Mouse (Mus musculus) left cerebral cortex, adult 11 months (tissue): ENCODE results near the gene Rpl3l.
"Not testable (repeated sequence)": the region's sequence is repeated elsewhere in the genome, so short reads cannot be mapped to it uniquely, and the experiment has no call there.

Experiments used
- DNase-seq: peaks from one replicate; pipeline ENCODE4 v3.0.0; 2022; ENCODE audit warnings: low spot score

The Rpl3l gene

GRCm38 (mm10) chr17:24719494-24720222, 8.0 kb upstream of the Rpl3l start:
- peak; percentile 98 for DNase-seq

DNA sequence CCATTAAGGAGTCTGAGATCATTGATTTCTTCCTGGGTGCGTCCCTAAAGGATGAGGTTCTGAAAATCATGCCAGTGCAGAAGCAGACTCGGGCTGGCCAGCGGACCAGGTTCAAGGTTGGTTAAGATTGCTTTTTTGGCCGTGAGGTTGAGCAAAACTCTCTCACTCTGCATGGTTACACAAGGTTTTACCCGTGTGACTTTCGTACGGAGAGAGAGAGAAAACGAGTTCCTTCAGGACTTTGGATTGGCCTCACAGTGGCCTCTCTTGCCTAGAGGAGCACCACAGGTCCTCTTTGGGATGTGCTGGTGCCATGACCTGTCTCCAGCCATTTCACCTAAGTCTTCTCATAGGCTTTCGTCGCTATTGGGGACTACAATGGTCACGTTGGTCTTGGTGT, 7.0 kb upstream of the Rpl3l start:
- DNase-seq: not testable (repeated sequence)

GRCm38 (mm10) chr17:24721383-24721955, 6.2 kb upstream of the Rpl3l start:
- not testable (repeated sequence) for DNase-seq

- no peak for DNase-seq
Measured at GRCm38 (mm10) chr17:24722220-24722924, 5.2 kb upstream of the Rpl3l start.

DNA sequence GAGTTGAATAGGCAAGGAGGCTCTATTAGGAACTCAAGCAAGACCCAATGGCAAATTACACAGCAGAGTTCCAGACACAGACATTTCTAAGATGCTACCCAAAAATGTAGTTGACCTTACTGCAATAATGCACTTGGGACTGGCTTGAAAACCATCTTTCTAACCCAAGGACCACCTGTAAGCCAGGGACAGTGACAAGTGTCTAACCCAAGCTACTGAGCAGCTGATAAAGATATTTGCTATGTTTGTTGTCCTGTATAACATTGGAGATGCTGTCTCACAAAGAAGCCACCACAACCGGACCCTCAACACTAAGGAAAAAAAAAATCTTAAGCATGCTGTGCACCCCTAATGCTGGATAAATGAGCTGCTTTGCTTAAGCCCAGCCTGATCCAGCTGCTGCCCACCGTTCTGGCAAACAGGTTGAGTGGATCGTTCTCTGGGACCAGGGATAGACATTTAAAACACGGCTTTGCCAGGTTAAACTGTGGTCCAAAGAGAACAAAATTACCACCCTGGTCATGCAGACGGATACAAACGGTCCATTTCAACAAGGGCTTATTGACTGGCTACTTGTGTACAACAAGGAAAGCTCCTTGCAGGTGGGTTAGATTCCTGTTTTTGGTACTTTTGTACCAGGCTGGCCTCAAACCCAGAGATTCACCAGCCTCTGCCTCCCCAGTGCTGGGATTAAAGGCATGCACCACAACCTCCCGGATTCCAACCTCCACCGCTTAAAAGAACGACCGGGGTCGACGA, 4.3 kb upstream of the Rpl3l start:
- no peak for DNase-seq

- DNase-seq: no peak
Measured at GRCm38 (mm10) chr17:24723881-24724180, 3.8 kb upstream of the Rpl3l start.

DNA sequence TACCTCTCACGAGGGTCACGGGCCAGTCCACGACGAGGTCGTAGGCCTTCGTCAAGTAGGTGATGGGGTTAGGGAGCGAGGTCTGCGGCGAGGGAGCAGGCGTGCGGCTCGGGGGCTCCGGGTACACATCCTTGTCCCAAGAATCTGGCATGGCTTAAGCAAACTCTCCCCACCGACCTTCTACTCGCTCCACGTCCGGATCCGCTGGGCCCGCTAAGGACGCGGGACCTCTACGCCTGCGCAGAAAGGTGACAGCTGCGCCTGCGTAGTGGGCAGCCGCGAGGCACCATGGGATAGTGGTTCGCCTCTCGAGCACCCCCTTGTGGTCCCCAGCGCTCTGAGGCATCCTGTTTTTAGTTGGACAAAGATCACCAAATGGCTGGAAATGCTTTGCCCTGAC, 3.4 kb upstream of the Rpl3l start, which contains the start of gene Ndufb10:
TSS of gene Ndufb10 (minus strand) at position 295 of the 400 bp plus-strand sequence.
- peak; percentile 92 for DNase-seq

GRCm38 (mm10) chr17:24725637-24726390, 1.8 kb upstream of the Rpl3l start:
- no peak for DNase-seq

GRCm38 (mm10) chr17:24728184-24728583, 564 bp downstream of the Rpl3l start:
- DNase-seq: no peak

DNA sequence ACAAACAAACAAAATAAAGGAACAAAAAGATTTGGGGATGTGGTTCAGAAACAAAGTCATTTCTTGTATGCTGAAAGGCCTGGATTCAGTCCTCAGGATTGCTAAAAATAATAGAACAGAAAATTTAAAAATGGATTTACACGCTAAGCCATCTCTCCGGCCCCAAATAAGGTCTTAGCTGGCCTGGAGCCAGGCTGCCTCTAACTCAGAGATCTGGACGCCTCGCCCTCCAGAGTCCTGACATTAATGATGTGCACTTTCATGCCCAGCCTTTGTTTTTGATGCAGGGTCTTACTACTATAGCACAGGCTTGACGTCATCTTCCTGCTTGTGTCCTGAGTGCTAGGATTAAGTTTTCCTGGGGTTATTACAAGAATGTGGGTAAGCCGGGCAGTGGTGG, 1.4 kb downstream of the Rpl3l start:
- DNase-seq: no peak

DNA sequence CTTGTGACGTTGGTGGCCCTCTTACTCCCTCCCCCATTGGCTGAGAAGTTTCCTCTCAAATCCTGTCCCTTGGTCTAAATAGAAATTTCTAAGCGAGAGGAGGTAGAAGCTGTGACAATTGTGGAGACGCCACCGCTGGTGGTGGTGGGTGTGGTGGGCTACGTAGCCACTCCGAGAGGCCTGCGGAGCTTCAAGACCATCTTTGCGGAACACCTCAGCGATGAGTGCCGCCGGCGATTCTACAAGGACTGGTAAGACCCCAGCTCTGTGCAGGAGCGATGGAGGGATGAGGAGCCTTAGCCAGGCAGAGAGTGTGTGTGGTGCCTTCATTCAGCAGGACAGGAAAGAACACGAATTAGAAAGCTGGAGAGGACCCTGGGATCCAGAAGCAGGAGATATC, 3.2 kb downstream of the Rpl3l start:
- no peak for DNase-seq

GRCm38 (mm10) chr17:24732233-24732935, 4.8 kb downstream of the Rpl3l start:
- DNase-seq: no peak

- no peak for DNase-seq
Measured at GRCm38 (mm10) chr17:24733434-24734050, 5.9 kb downstream of the Rpl3l start.

- no peak for DNase-seq
Measured at GRCm38 (mm10) chr17:24734513-24734912, 6.9 kb downstream of the Rpl3l start.

DNA sequence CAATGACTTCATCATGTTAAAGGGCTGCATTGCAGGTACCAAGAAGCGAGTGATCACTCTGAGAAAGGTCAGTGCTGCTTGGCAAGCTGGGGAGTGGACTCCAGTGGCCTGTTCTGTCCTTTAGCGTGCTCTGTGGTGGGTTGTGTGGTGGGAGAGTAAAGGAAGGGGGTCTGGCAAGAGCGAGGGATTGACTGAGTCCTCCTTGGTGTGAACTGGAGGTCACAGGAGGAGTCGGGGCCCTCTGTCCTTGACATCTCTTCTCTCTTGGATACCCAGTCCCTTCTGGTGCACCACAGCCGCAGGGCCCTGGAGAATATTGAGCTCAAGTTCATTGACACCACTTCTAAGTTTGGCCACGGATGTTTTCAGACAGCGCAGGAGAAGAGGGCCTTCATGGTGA, 7.8 kb downstream of the Rpl3l start:
- DNase-seq: no peak

GRCm38 (mm10) chr17:24736330-24737051, 8.9 kb downstream of the Rpl3l start, which contains the start of gene Msrb1:
Gene Msrb1 (plus strand): TSS chr17:24736642.
- DNase-seq: peak; percentile 94

DNA sequence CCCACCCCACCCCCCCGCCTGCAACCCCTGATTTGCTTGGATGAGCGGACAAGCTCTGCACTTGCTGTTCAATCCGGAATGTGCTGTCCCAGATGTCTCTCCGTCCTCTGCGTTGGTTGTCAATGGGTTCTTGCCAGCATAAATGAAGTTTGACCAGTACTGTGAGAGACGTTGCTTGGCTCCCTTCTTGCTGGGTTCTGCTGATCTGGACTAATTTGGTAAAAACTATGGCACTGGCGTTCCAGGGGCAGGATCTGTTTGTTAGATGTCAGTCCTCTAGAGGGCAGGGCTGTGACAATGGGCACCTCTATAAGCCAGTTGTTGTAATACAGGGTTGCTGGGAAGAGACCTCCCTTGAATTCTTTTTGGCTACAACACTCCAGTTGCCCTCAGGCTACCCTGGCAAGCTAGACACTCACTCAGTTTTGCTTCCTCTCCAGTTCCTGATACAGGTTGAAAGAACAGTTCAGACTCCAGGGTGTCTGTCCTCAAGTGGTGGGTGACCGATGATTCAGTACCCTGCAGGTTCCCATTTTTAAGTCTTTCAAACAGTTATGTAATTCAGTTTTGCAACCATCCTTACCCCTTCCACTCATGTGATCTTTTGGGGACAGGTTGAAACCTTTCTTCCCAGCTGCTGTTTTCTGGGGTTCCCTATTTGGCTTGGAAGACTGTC, 9.7 kb downstream of the Rpl3l start:
- DNase-seq: no peak

DNA sequence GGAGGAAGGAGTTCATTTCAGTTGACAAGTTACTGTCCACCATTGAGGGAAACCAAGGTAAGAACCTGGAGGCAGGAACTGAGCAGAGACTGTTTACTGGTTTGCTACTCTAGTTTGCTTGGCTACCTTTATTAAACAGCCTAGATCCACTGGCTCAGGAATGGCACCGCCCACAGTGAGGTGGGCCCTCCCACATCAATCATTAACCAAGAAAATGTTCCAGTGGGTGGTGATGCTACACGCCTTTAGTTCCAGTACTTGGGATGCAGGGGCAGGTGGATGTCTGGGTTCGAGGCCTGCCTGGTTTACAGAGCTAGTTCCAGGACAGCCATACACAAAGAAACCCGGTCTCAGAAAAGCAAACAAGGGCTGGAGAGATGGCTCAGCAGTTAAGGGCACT, 10.6 kb downstream of the Rpl3l start:
- no peak for DNase-seq

DNA sequence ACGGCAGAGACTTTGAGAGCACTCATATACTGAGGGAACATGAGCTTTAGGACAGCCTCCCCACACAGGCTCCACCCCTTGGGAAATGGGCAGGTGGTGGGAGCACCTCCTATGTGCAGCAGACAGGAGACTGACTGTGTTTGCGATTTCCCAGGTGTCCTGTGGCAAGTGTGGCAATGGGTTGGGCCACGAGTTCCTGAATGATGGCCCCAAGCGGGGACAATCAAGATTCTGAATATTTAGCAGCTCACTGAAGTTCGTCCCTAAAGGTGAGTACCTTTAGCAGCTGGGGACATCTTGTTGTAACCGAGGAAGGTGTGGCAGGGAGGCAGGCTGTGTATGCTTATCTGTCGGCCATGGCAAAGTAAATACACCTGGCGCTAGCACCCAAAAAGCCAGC, 12.3 kb downstream of the Rpl3l start:
- no peak for DNase-seq
